Mouse (Mus musculus): ENCODE measurements at regions not wholly inside any gene's neighbourhood (a gene's known extent, or its start where the extent isn't known, plus 50 kb on each side); places are given as distances from the start of the nearest gene placed in this dataset.

- Histone ChIP-seq H3K9me3 (replicated peaks) (no peaks in the 10 kb centered on the region), H3K4me1 (ENCODE audit: insufficient read depth, low read depth, low read length) (no peaks in the 10 kb centered on the region), H3K27me3 (ENCODE audit: insufficient read depth, low read length) (no peaks in the 10 kb centered on the region), H3K36me3 (replicated peaks) (no peaks in the 10 kb centered on the region), H3K4me3 (ENCODE audit: low read depth, low read length) (no peak overlapping the region)
- DNase-seq (ENCODE audit: low spot score) (no peak), ATAC-seq (ENCODE audit: extremely low read depth, insufficient number of reproducible peaks, low FRiP score, poor library complexity, severe bottlenecking) (no peak)
- TF ChIP-seq POLR2AphosphoS5 (IDR thresholded peaks at IDR 0.05; ENCODE audit: insufficient replicate concordance, low read depth, low read length) (no peak), TAL1 (conservative IDR thresholded peaks at IDR 0.05; ENCODE audit: low read depth, low read length) (no peak), CTCF (IDR thresholded peaks at IDR 0.05; ENCODE audit: low read depth, low read length) (no peak), GATA2 (IDR thresholded peaks at IDR 0.05; ENCODE audit: borderline replicate concordance, low read depth, low read length) (no peak), GATA1 (IDR thresholded peaks at IDR 0.05; ENCODE audit: borderline replicate concordance, low read length) (no peak)
These were observed 179.3 kb upstream of the BC052040 start for GRCm38 (mm10) chr2:115402246-115402645.

DNA sequence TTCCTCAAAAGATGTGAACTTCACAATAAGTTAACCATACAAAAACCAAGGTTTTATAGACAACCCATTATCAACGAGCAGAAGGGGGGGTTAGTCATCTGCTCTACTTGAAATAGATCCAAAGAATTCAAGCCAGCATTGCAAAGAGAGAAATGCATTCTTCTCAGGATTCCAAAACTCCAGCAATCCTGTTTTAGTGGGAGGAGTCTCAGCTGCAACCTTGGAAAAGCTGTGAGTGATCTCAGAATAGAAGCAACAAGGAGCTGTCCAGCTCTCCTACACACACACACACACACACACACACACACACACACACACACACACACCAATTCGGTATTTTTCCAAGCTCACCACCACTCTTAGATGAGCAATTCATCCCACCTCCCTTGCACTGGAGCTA lies 149.0 kb upstream of the BC052040 start:
- no peaks in the 10 kb centered on the region for H3K9me3 ChIP-seq (replicated peaks)
- H3K4me1 ChIP-seq (ENCODE audit: insufficient read depth, low read depth, low read length), result no peaks in the 10 kb centered on the region
- no peak for ATAC-seq (ENCODE audit: extremely low read depth, insufficient number of reproducible peaks, low FRiP score, poor library complexity, severe bottlenecking)
- H3K27me3 ChIP-seq (ENCODE audit: insufficient read depth, low read length), result no peaks in the 10 kb centered on the region
- DNase-seq (ENCODE audit: low spot score), result no peak
- no peak overlapping the region for H3K4me3 ChIP-seq (ENCODE audit: low read depth, low read length)
- TF ChIP-seq CTCF (IDR thresholded peaks at IDR 0.05; ENCODE audit: low read depth, low read length) (no peak), POLR2AphosphoS5 (IDR thresholded peaks at IDR 0.05; ENCODE audit: insufficient replicate concordance, low read depth, low read length) (no peak), GATA2 (IDR thresholded peaks at IDR 0.05; ENCODE audit: borderline replicate concordance, low read depth, low read length) (no peak), TAL1 (conservative IDR thresholded peaks at IDR 0.05; ENCODE audit: low read depth, low read length) (no peak)
- H3K36me3 ChIP-seq (replicated peaks), result no peaks in the 10 kb centered on the region

- ATAC-seq (ENCODE audit: extremely low read depth, insufficient number of reproducible peaks, low FRiP score, poor library complexity, severe bottlenecking) (no peak), DNase-seq (ENCODE audit: low spot score) (no peak)
These were observed 140.4 kb upstream of the BC052040 start for GRCm38 (mm10) chr2:115441100-115441499.

GRCm38 (mm10) chr2:115449783-115450483 lies 131.6 kb upstream of the BC052040 start:
- H3K27me3 ChIP-seq (ENCODE audit: insufficient read depth, low read length), result no peaks in the 10 kb centered on the region
- no peaks in the 10 kb centered on the region for H3K4me1 ChIP-seq (ENCODE audit: insufficient read depth, low read depth, low read length)
- TF ChIP-seq TAL1 (conservative IDR thresholded peaks at IDR 0.05; ENCODE audit: low read depth, low read length) (no peak), GATA1 (IDR thresholded peaks at IDR 0.05; ENCODE audit: borderline replicate concordance, low read length) (no peak), CTCF (IDR thresholded peaks at IDR 0.05; ENCODE audit: low read depth, low read length) (no peak), GATA2 (IDR thresholded peaks at IDR 0.05; ENCODE audit: borderline replicate concordance, low read depth, low read length) (no peak), POLR2AphosphoS5 (IDR thresholded peaks at IDR 0.05; ENCODE audit: insufficient replicate concordance, low read depth, low read length) (no peak)
- DNase-seq (ENCODE audit: low spot score) (no peak), ATAC-seq (ENCODE audit: extremely low read depth, insufficient number of reproducible peaks, low FRiP score, poor library complexity, severe bottlenecking) (no peak)
- H3K4me3 ChIP-seq (ENCODE audit: low read depth, low read length), result no peak overlapping the region
- no peaks in the 10 kb centered on the region for H3K36me3 ChIP-seq (replicated peaks)
- no peaks in the 10 kb centered on the region for H3K9me3 ChIP-seq (replicated peaks)

More at GRCm38 (mm10) chr2:115441100-115441499, 140.4 kb upstream of the BC052040 start:
- no peak for TF ChIP-seq GATA2 (IDR thresholded peaks at IDR 0.05; ENCODE audit: borderline replicate concordance, low read depth, low read length)
- no peak for TF ChIP-seq TAL1 (conservative IDR thresholded peaks at IDR 0.05; ENCODE audit: low read depth, low read length)
- no peak for TF ChIP-seq CTCF (IDR thresholded peaks at IDR 0.05; ENCODE audit: low read depth, low read length)
- TF ChIP-seq GATA1 (IDR thresholded peaks at IDR 0.05; ENCODE audit: borderline replicate concordance, low read length), result no peak
- no peak for TF ChIP-seq POLR2AphosphoS5 (IDR thresholded peaks at IDR 0.05; ENCODE audit: insufficient replicate concordance, low read depth, low read length)
- Histone ChIP-seq H3K27me3 (ENCODE audit: insufficient read depth, low read length) (no peaks in the 10 kb centered on the region), H3K9me3 (replicated peaks) (no peaks in the 10 kb centered on the region), H3K36me3 (replicated peaks) (no peaks in the 10 kb centered on the region), H3K4me1 (ENCODE audit: insufficient read depth, low read depth, low read length) (no peaks in the 10 kb centered on the region), H3K4me3 (ENCODE audit: low read depth, low read length) (no peak overlapping the region)

GRCm38 (mm10) chr2:115455593-115455992 lies 125.9 kb upstream of the BC052040 start:
- Histone ChIP-seq H3K27me3 (ENCODE audit: insufficient read depth, low read length) (no peaks in the 10 kb centered on the region), H3K4me1 (ENCODE audit: insufficient read depth, low read depth, low read length) (no peaks in the 10 kb centered on the region), H3K36me3 (replicated peaks) (no peaks in the 10 kb centered on the region), H3K4me3 (ENCODE audit: low read depth, low read length) (no peak overlapping the region), H3K9me3 (replicated peaks) (no peaks in the 10 kb centered on the region)
- TF ChIP-seq GATA1 (IDR thresholded peaks at IDR 0.05; ENCODE audit: borderline replicate concordance, low read length) (no peak), CTCF (IDR thresholded peaks at IDR 0.05; ENCODE audit: low read depth, low read length) (no peak), POLR2AphosphoS5 (IDR thresholded peaks at IDR 0.05; ENCODE audit: insufficient replicate concordance, low read depth, low read length) (no peak), GATA2 (IDR thresholded peaks at IDR 0.05; ENCODE audit: borderline replicate concordance, low read depth, low read length) (no peak), TAL1 (conservative IDR thresholded peaks at IDR 0.05; ENCODE audit: low read depth, low read length) (no peak)
- DNase-seq (ENCODE audit: low spot score), result no peak
- no peak for ATAC-seq (ENCODE audit: extremely low read depth, insufficient number of reproducible peaks, low FRiP score, poor library complexity, severe bottlenecking)

- Histone ChIP-seq H3K36me3 (replicated peaks) (no peaks in the 10 kb centered on the region), H3K9me3 (replicated peaks) (no peaks in the 10 kb centered on the region), H3K4me3 (ENCODE audit: low read depth, low read length) (no peak overlapping the region), H3K4me1 (ENCODE audit: insufficient read depth, low read depth, low read length) (no peaks in the 10 kb centered on the region), H3K27me3 (ENCODE audit: insufficient read depth, low read length) (no peaks in the 10 kb centered on the region)
- TF ChIP-seq CTCF (IDR thresholded peaks at IDR 0.05; ENCODE audit: low read depth, low read length) (no peak), GATA1 (IDR thresholded peaks at IDR 0.05; ENCODE audit: borderline replicate concordance, low read length) (no peak), GATA2 (IDR thresholded peaks at IDR 0.05; ENCODE audit: borderline replicate concordance, low read depth, low read length) (no peak), POLR2AphosphoS5 (IDR thresholded peaks at IDR 0.05; ENCODE audit: insufficient replicate concordance, low read depth, low read length) (no peak), TAL1 (conservative IDR thresholded peaks at IDR 0.05; ENCODE audit: low read depth, low read length) (no peak)
- ATAC-seq (ENCODE audit: extremely low read depth, insufficient number of reproducible peaks, low FRiP score, poor library complexity, severe bottlenecking) (no peak), DNase-seq (ENCODE audit: low spot score) (no peak)
These were observed 125.0 kb upstream of the BC052040 start for GRCm38 (mm10) chr2:115456372-115457022.
